Mouse (Mus musculus): ENCODE results near the gene Slc39a5. TPM values are rescaled to one million over a fixed set of nuclear protein-coding genes. Genes with fewer than 3 reads are reported as not detected.

Slc39a5 gene
- polyA plus RNA-seq, 1 experiment, result not detected

DNA sequence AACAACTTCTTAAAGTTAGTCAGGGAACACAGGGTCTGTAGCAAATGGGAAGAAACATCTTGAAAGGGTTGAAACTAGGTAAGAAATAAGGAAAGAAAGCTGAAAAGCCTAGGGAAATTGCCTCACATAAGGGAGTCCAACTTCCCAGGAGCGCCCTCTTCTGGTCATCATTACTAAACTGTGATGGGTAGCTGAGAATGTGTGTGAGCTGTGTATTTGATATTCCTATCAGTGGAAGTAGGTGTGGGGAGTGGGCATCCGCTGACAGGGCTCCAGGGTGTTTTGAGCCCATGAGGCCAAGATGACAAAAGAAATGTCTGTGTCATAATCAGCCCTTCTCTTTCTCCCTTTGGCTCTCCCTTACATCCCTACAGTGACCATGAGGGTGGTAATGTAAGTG, 42.2 kb downstream of the Slc39a5 start:
- Histone ChIP-seq H3K4me1 (ENCODE audit: control insufficient read depth, insufficient read depth, low read length) (no peaks in the 10 kb centered on the region), H3K4me3 (replicated peaks; ENCODE audit: extremely low read depth, low read depth, low read length) (no peak overlapping the region)
- DNase-seq, result no peak
- TF ChIP-seq CTCF (IDR thresholded peaks at IDR 0.05; ENCODE audit: insufficient read depth, low read length) (0 out of 2 replicates have a peak, but pooled peaks have one; percentile 14), POLR2A (IDR thresholded peaks at IDR 0.05; ENCODE audit: borderline replicate concordance, extremely low read depth, low read depth, low read length) (no peak)
- 43% methylated on average over 2 of the region's 2 CpGs for WGBS

DNA sequence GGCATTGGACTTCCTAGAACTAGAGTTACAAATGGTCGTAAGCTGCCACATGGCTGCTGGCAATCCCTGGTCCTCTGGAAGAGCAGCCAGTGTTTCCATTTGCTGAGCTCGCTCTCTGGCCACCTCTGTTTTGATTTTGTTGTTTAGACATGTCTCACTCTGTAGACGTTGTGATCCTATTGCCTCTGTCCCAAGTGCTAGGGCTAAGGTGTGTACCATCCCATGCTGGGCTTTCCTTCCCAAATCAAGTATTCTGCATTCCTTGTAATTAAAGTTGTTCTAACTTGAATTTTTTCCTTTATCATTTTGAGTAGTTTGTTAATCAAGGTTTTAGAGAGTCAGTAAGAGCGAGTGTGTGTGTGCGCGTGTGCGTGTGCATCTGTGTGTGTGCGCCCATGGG, 53.5 kb downstream of the Slc39a5 start:
- Histone ChIP-seq H3K4me3 (replicated peaks; ENCODE audit: extremely low read depth, low read depth, low read length) (no peak overlapping the region), H3K4me1 (ENCODE audit: control insufficient read depth, insufficient read depth, low read length) (peaks cover 4% of the 10 kb centered on the region; the same call in 1 of the 2 replicates)
- TF ChIP-seq POLR2A (IDR thresholded peaks at IDR 0.05; ENCODE audit: borderline replicate concordance, extremely low read depth, low read depth, low read length) (no peak), CTCF (IDR thresholded peaks at IDR 0.05; ENCODE audit: insufficient read depth, low read length) (no peak)
- WGBS, result 80% methylated on average over 8 of the region's 8 CpGs
- DNase-seq, result no peak

Other genes with a start within 250 kb of the Slc39a5 start
- 103 and 116 TPM in 2 replicates for gene Rbms2, start 220.9 kb downstream of the Slc39a5 start, polyA plus RNA-seq (2012; rRNA removed)
- gene Gls2, start 206.8 kb downstream of the Slc39a5 start, polyA plus RNA-seq (2012; rRNA removed), result 1.5 and 2.4 TPM in 2 replicates
- gene Spryd4, start 189.4 kb downstream of the Slc39a5 start, polyA plus RNA-seq (2012; rRNA removed), result 5.6 and 9.9 TPM in 2 replicates
- not detected in 2 replicates for gene Mip, start 175.4 kb downstream of the Slc39a5 start, polyA plus RNA-seq (2012; rRNA removed)
- gene Timeless, start 169.2 kb downstream of the Slc39a5 start, polyA plus RNA-seq (2012; rRNA removed), result 7.8 and 7.9 TPM in 2 replicates
- 0.08 and 0.27 TPM in 2 replicates for gene Apon, start 147.1 kb downstream of the Slc39a5 start, polyA plus RNA-seq (2012; rRNA removed)
- gene Apof, start 132.6 kb downstream of the Slc39a5 start, polyA plus RNA-seq (2012; rRNA removed), result 0.32 and 0.75 TPM in 2 replicates
- gene Stat2, start 130.7 kb downstream of the Slc39a5 start, polyA plus RNA-seq (2012; rRNA removed), result 30.8 and 34.4 TPM in 2 replicates
- 0.08 TPM in 1 of 2 replicates, not detected in the other for gene Il23a, start 102.5 kb downstream of the Slc39a5 start, polyA plus RNA-seq (2012; rRNA removed)
- 22.8 and 30.7 TPM in 2 replicates for gene Pan2, start 97.9 kb downstream of the Slc39a5 start, polyA plus RNA-seq (2012; rRNA removed)
- gene Cnpy2, start 78.8 kb downstream of the Slc39a5 start, polyA plus RNA-seq (2012; rRNA removed), result 32.0 and 55.9 TPM in 2 replicates
- gene Cs, start 63.5 kb downstream of the Slc39a5 start, polyA plus RNA-seq (2012; rRNA removed), result 95.6 and 150 TPM in 2 replicates
- gene Coq10a, start 32.2 kb downstream of the Slc39a5 start, polyA plus RNA-seq (2012; rRNA removed), result 28.9 and 48.7 TPM in 2 replicates
- gene Ankrd52, start 24.1 kb downstream of the Slc39a5 start, polyA plus RNA-seq (2012; rRNA removed), result 24.5 and 31.6 TPM in 2 replicates
- 22.1 and 23.4 TPM in 2 replicates for gene Nabp2, start 10.3 kb upstream of the Slc39a5 start, polyA plus RNA-seq (2012; rRNA removed)
- gene Rnf41, start 10.4 kb upstream of the Slc39a5 start, polyA plus RNA-seq (2012; rRNA removed), result 24.4 and 25.5 TPM in 2 replicates
- gene Smarcc2, start 58.0 kb upstream of the Slc39a5 start, polyA plus RNA-seq (2012; rRNA removed), result 99.8 TPM in 2 replicates
- gene Myl6, start 92.9 kb upstream of the Slc39a5 start, polyA plus RNA-seq (2012; rRNA removed), result 771 and 1,159 TPM in 2 replicates
- 1.9 and 2.0 TPM in 2 replicates for gene Myl6b, start 97.5 kb upstream of the Slc39a5 start, polyA plus RNA-seq (2012; rRNA removed)
- 94.9 and 97.2 TPM in 2 replicates for gene Esyt1, start 124.6 kb upstream of the Slc39a5 start, polyA plus RNA-seq (2012; rRNA removed)
- gene Zc3h10, start 146.5 kb upstream of the Slc39a5 start, polyA plus RNA-seq (2012; rRNA removed), result 13.2 and 15.1 TPM in 2 replicates
- gene Rpl41, start 148.1 kb upstream of the Slc39a5 start, polyA plus RNA-seq (2012; rRNA removed), result 1,224 and 1,373 TPM in 2 replicates
- gene Pa2g4, start 164.8 kb upstream of the Slc39a5 start, polyA plus RNA-seq (2012; rRNA removed), result 13.7 and 23.9 TPM in 2 replicates
- gene Erbb3, start 188.4 kb upstream of the Slc39a5 start, polyA plus RNA-seq (2012; rRNA removed), result 20.0 and 24.9 TPM in 2 replicates
- gene Rps26, start 225.5 kb upstream of the Slc39a5 start, polyA plus RNA-seq (2012; rRNA removed), result 421 and 530 TPM in 2 replicates
- 2.7 and 4.4 TPM in 2 replicates for gene Ikzf4, start 244.8 kb upstream of the Slc39a5 start, polyA plus RNA-seq (2012; rRNA removed)